Mouse (Mus musculus) MEL (cell line): ENCODE data around the gene Gsn. TPM values are rescaled to one million over a fixed set of nuclear protein-coding genes. Genes with fewer than 3 reads are reported as not detected.

ENCODE experiments used
- DNase-seq: peaks from one replicate; pipeline ENCODE4 v3.0.0; 2011; ENCODE audit warnings: low read depth, low spot score
- H3K27ac ChIP-seq: 2 replicates; pipeline ENCODE4 v1.5.1; 2012; ENCODE audit warnings: low read depth, mild to moderate bottlenecking, control low read depth, low read length, moderate library complexity; ENCODE audit not compliant: control insufficient read depth
- H3K27me3 ChIP-seq, 2 experiments: fragments of 150-350 bp in 1 of 2; sonication (generic) in 1 of 2; 2 replicates each; pipeline ENCODE4 v1.6.1; 2012; ENCODE audit warnings: low read length in 2 of 2, mild to moderate bottlenecking in 2 of 2, improper control_type of control experiment in 1 of 2, moderate library complexity in 1 of 2; ENCODE audit not compliant: insufficient read depth in 2 of 2, control insufficient read depth in 1 of 2
- H3K36me3 ChIP-seq, 2 experiments: 2 replicates each; pipeline ENCODE4 v1.6.1; 2012 to 2014; ENCODE audit warnings: low read length in 2 of 2, improper control_type of control experiment in 1 of 2, inconsistent platforms in 1 of 2, mild to moderate bottlenecking in 1 of 2; ENCODE audit not compliant: insufficient read depth in 2 of 2, control insufficient read depth in 1 of 2
- H3K4me1 ChIP-seq, 2 experiments: fragments of 150-350 bp in 1 of 2; sonication (generic) in 1 of 2; 2 replicates each; pipeline ENCODE4 v1.6.1; 2012; ENCODE audit warnings: low read length in 2 of 2, improper control_type of control experiment in 1 of 2, mild to moderate bottlenecking in 1 of 2; ENCODE audit not compliant: insufficient read depth in 2 of 2, control insufficient read depth in 1 of 2
- H3K4me3 ChIP-seq, 2 experiments: fragments of 150-350 bp in 1 of 2; sonication (generic) in 1 of 2; 2 replicates each; pipeline ENCODE4 v1.5.1; 2012; ENCODE audit warnings: low read depth in 2 of 2, low read length in 2 of 2, mild to moderate bottlenecking in 2 of 2, moderate library complexity in 2 of 2, control low read depth in 1 of 2, improper control_type of control experiment in 1 of 2; ENCODE audit not compliant: control insufficient read depth in 1 of 2, insufficient read depth in 1 of 2
- H3K79me2 ChIP-seq: 2 replicates; pipeline ENCODE4 v1.6.1; 2012; ENCODE audit warnings: mild to moderate bottlenecking, low read length, moderate library complexity; ENCODE audit not compliant: control insufficient read depth, poor library complexity, insufficient read depth
- H3K9ac ChIP-seq: 2 replicates; pipeline ENCODE4 v1.6.1; 2012; ENCODE audit warnings: low read depth, mild to moderate bottlenecking, control low read depth, low read length, moderate library complexity; ENCODE audit not compliant: control insufficient read depth, poor library complexity, severe bottlenecking
- H3K9me3 ChIP-seq: fragments of 150-350 bp; sonication (generic); replicated peaks from 2 replicates; pipeline ENCODE4 v1.6.1; 2012; ENCODE audit warnings: mild to moderate bottlenecking, low read length, improper control_type of control experiment, moderate library complexity; ENCODE audit not compliant: insufficient read depth
- CHD1 ChIP-seq: IDR thresholded peaks from 2 replicates; pipeline ENCODE4 v1.6.1; 2012; ENCODE audit warnings: low read depth, mild to moderate bottlenecking, inconsistent platforms, low read length, improper control_type of control experiment
- CHD2 ChIP-seq: IDR thresholded peaks from 2 replicates; pipeline ENCODE4 v1.6.1; 2011; ENCODE audit warnings: low read length, improper control_type of control experiment
- CTCF ChIP-seq, 3 experiments: IDR thresholded peaks in 2 of 3; conservative IDR thresholded peaks in 1 of 3; 2 replicates each; pipeline ENCODE4 v1.5.1; 2011 to 2012; ENCODE audit warnings: low read length in 3 of 3, low read depth in 2 of 3, mild to moderate bottlenecking in 2 of 3, improper control_type of control experiment in 1 of 3, inconsistent platforms in 1 of 3, mixed read lengths in 1 of 3, moderate library complexity in 1 of 3; ENCODE audit not compliant: control insufficient read depth in 1 of 3, insufficient read depth in 1 of 3, poor library complexity in 1 of 3, severe bottlenecking in 1 of 3
- E2F4 ChIP-seq: IDR thresholded peaks from 2 replicates; pipeline ENCODE4 v1.6.1; 2011; ENCODE audit warnings: low read depth, low read length, improper control_type of control experiment, borderline replicate concordance
- ELF1 ChIP-seq: IDR thresholded peaks from 2 replicates; pipeline ENCODE4 v1.6.1; 2014; ENCODE audit warnings: low read depth, mild to moderate bottlenecking, inconsistent platforms, low read length, improper control_type of control experiment, moderate library complexity
- GABPA ChIP-seq: IDR thresholded peaks from 2 replicates; pipeline ENCODE4 v1.6.1; 2012; ENCODE audit warnings: low read depth, mild to moderate bottlenecking, inconsistent platforms, low read length, improper control_type of control experiment, moderate library complexity
- GATA1 ChIP-seq: IDR thresholded peaks from 2 replicates; pipeline ENCODE4 v1.6.1; 2011; ENCODE audit warnings: low read depth, low read length, improper control_type of control experiment
- JUND ChIP-seq: IDR thresholded peaks from 2 replicates; pipeline ENCODE4 v1.6.1; 2011; ENCODE audit warnings: low read depth, mild to moderate bottlenecking, improper control_type of control experiment, low read length
- MAZ ChIP-seq: IDR thresholded peaks from 2 replicates; pipeline ENCODE4 v1.6.1; 2012; ENCODE audit warnings: low read depth, mild to moderate bottlenecking, inconsistent platforms, low read length, improper control_type of control experiment
- MEF2A ChIP-seq: IDR thresholded peaks from 2 replicates; pipeline ENCODE4 v1.6.1; 2014; ENCODE audit warnings: low read depth, mild to moderate bottlenecking, inconsistent platforms, low read length, improper control_type of control experiment; ENCODE audit not compliant: poor library complexity, insufficient replicate concordance, severe bottlenecking; ENCODE audit errors: extremely low read depth
- MYC ChIP-seq: IDR thresholded peaks from 2 replicates; pipeline ENCODE4 v1.6.1; 2011; ENCODE audit warnings: low read depth, mild to moderate bottlenecking, low read length, improper control_type of control experiment, moderate library complexity
- NELFE ChIP-seq: IDR thresholded peaks from 2 replicates; pipeline ENCODE4 v1.6.1; 2011; ENCODE audit warnings: low read depth, low read length, improper control_type of control experiment
- NRF1 ChIP-seq: IDR thresholded peaks from 2 replicates; pipeline ENCODE4 v1.6.1; 2014; ENCODE audit warnings: low read depth, mild to moderate bottlenecking, inconsistent platforms, low read length, improper control_type of control experiment, moderate library complexity; ENCODE audit not compliant: poor library complexity, insufficient read depth, severe bottlenecking
- POLR2AphosphoS2 ChIP-seq: IDR thresholded peaks from 2 replicates; pipeline ENCODE4 v1.6.1; 2011; ENCODE audit warnings: low read length, improper control_type of control experiment
- SIN3A ChIP-seq: IDR thresholded peaks from 2 replicates; pipeline ENCODE4 v1.6.1; 2012; ENCODE audit warnings: low read length, improper control_type of control experiment, inconsistent platforms
- SMC3 ChIP-seq: IDR thresholded peaks from 2 replicates; pipeline ENCODE4 v1.6.1; 2011; ENCODE audit warnings: low read depth, low read length, improper control_type of control experiment
- TBP ChIP-seq: IDR thresholded peaks from 2 replicates; pipeline ENCODE4 v1.8.0; 2011; ENCODE audit warnings: low read depth, low read length, improper control_type of control experiment
- TCF12 ChIP-seq: IDR thresholded peaks from 2 replicates; pipeline ENCODE4 v1.6.1; 2014; ENCODE audit warnings: low read depth, mild to moderate bottlenecking, inconsistent platforms, low read length, improper control_type of control experiment, moderate library complexity
- USF2 ChIP-seq, 2 experiments: IDR thresholded peaks; 2 replicates each; pipeline ENCODE4 v1.6.1; 2011 to 2012; ENCODE audit warnings: improper control_type of control experiment in 2 of 2, low read length in 2 of 2, borderline replicate concordance in 1 of 2, inconsistent platforms in 1 of 2, low read depth in 1 of 2, mild to moderate bottlenecking in 1 of 2; ENCODE audit not compliant: insufficient read depth in 1 of 2
- ZC3H11A ChIP-seq: IDR thresholded peaks from 2 replicates; pipeline ENCODE4 v1.6.1; 2012; ENCODE audit warnings: low read depth, mild to moderate bottlenecking, inconsistent platforms, low read length, improper control_type of control experiment
- polyA plus RNA-seq, 2 experiments: library from polyadenylated mRNA; stranded (reverse) in 1 of 2; unstranded in 1 of 2; fragments of >175 nt in 1 of 2; fragments of >200 nt in 1 of 2; gene quantifications; 2 replicates each; pipeline versions ENCODE4 v1.2.1 to v1.2.4; 2012; ENCODE audit warnings: low replicate concordance in 2 of 2, low read depth in 1 of 2; ENCODE audit not compliant: insufficient read length in 2 of 2, insufficient read depth in 1 of 2, missing spikeins in 1 of 2
- total RNA-seq: library from RNA; depleted of rRNA; stranded (reverse); fragments of 300-350 nt; gene quantifications from 2 replicates; pipeline ENCODE4 v1.2.3, GENCODE M21; 2012

Gsn gene
- total and polyA plus RNA-seq, 3 experiments: 8.0 to 8.2 TPM; not detected in 1

GRCm38 (mm10) chr2:35299437-35299836, 43.3 kb downstream of the Gsn start:
- TF ChIP-seq USF2 (IDR thresholded peaks at IDR 0.05; ENCODE audit: borderline replicate concordance in 1 of 2, insufficient read depth in 1 of 2, low read depth in 1 of 2, low read length in 2 of 2) (no peak), CHD1 (no peak), NRF1 (no peak), GATA1 (no peak), MEF2A (no peak), TBP (no peak), ZC3H11A (no peak), GABPA (no peak), SMC3 (no peak)
- Histone ChIP-seq H3K36me3 (no peaks in the 10 kb centered on the region), H3K9me3 (no peaks in the 10 kb centered on the region), H3K9ac (no peak overlapping the region), H3K4me1 (0 out of 4 replicates have a peak, but pooled peaks cover 0 to 5% of the 10 kb centered on the region in 2 experiments), H3K4me3 (no peak overlapping the region), H3K27me3 (no peaks in the 10 kb centered on the region), H3K79me2 (no peaks in the 10 kb centered on the region), H3K27ac (no peak overlapping the region)
- DNase-seq: no peak

- Histone ChIP-seq H3K27me3 (no peaks in the 10 kb centered on the region), H3K4me1 (no peaks in the 10 kb centered on the region), H3K27ac (no peak overlapping the region), H3K79me2 (no peaks in the 10 kb centered on the region), H3K9ac (no peak overlapping the region), H3K36me3 (no peaks in the 10 kb centered on the region)
- no peak for DNase-seq
- TF ChIP-seq MYC (no peak), MAZ (no peak), MEF2A (no peak), CHD2 (no peak), POLR2AphosphoS2 (no peak), JUND (no peak), TCF12 (no peak), GATA1 (no peak), SIN3A (no peak), ELF1 (no peak), E2F4 (no peak), NELFE (no peak), CHD1 (no peak), SMC3 (no peak), CTCF (IDR thresholded peaks at IDR 0.05 in 2 of 3, conservative IDR thresholded peaks at IDR 0.05 in 1 of 3; ENCODE audit: control insufficient read depth in 1 of 3, insufficient read depth in 1 of 3, low read depth in 2 of 3, low read length in 3 of 3, poor library complexity in 1 of 3, severe bottlenecking in 1 of 3) (no peak), TBP (no peak)
- TF ChIP-seq, all 39 proteins: peak for 0
- Histone ChIP-seq H3K9me3 (no peaks in the 10 kb centered on the region), H3K4me3 (no peak overlapping the region)
Measured at GRCm38 (mm10) chr2:35302049-35302885, 46.1 kb downstream of the Gsn start.
